Mouse (Mus musculus) embryonic fibroblast, embryonic 13.5 days (primary cell): Measurements from ENCODE around the gene Stxbp3.

Experiments used
- CTCF ChIP-seq: IDR thresholded peaks from 2 replicates; pipeline ENCODE4 v1.5.1; 2011; ENCODE audit warnings: mild to moderate bottlenecking, control low read depth, low read length, moderate library complexity, borderline replicate concordance; ENCODE audit not compliant: insufficient read depth
- POLR2A ChIP-seq: IDR thresholded peaks from 2 replicates; pipeline ENCODE4 v1.6.1; 2011; ENCODE audit warnings: low read depth, mild to moderate bottlenecking, control low read depth, low read length, moderate library complexity

DNA sequence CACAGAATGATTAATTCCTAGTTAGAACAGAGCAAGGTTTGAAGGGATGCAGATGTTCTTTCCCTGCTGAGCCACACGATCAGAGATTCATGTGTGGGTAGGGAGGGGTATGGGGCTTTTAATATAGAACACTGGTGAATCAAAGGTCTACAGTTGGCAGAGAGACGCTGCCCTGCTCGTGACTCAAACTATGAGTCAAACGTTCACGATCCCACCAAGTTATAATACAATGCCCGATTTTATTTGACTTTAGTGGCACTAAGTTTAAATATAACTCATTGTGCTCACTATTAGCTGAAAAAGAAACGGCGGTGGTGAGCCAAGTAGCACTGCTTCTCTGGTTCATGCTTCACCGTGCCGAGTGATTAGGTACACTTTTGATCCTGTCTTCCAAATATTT is 22.8 kb upstream of the Stxbp3 start:
- no peak for TF ChIP-seq POLR2A
- TF ChIP-seq CTCF: no peak
